Mouse (Mus musculus) neural tube, embryonic 14.5 days (tissue): ENCODE data around the gene Ddah1. TPM values are rescaled to one million over a fixed set of nuclear protein-coding genes. Genes with fewer than 3 reads are reported as not detected.

Source experiments
- ATAC-seq: fragments of 200-750 bp; cut with Nextera tagmentation; 2 replicates; pipeline ENCODE4 v1.8.0; 2017; ENCODE audit warnings: low read depth, mild to moderate bottlenecking, moderate TSS enrichment, moderate library complexity
- H3K27ac ChIP-seq: fragments of 300-500 bp; sonication (generic); 2 replicates; pipeline ENCODE4 v1.5.1; 2014; ENCODE audit warnings: low read depth, mild to moderate bottlenecking, control low read depth, low read length, moderate library complexity, mixed read lengths
- H3K27me3 ChIP-seq: fragments of 300-500 bp; sonication (generic); 2 replicates; pipeline ENCODE4 v1.6.1; 2014; ENCODE audit warnings: low read length; ENCODE audit not compliant: control insufficient read depth, insufficient read depth
- H3K36me3 ChIP-seq: fragments of 300-500 bp; sonication (generic); 2 replicates; pipeline ENCODE4 v1.6.1; 2014; ENCODE audit warnings: low read length, mixed read lengths; ENCODE audit not compliant: control insufficient read depth, insufficient read depth
- H3K4me1 ChIP-seq: fragments of 300-500 bp; sonication (generic); 2 replicates; pipeline ENCODE4 v1.6.1; 2014; ENCODE audit warnings: low read length; ENCODE audit not compliant: control insufficient read depth, insufficient read depth
- H3K4me2 ChIP-seq: fragments of 300-500 bp; sonication (generic); 2 replicates; pipeline ENCODE4 v1.6.1; 2014; ENCODE audit warnings: mild to moderate bottlenecking, low read depth, low read length, control low read depth
- H3K4me3 ChIP-seq: fragments of 300-500 bp; sonication (generic); 2 replicates; pipeline ENCODE4 v1.5.1; 2014; ENCODE audit warnings: low read depth, low read length, control low read depth, mixed read lengths
- H3K9ac ChIP-seq: fragments of 300-500 bp; sonication (generic); replicated peaks from 2 replicates; pipeline ENCODE4 v1.6.1; 2014; ENCODE audit warnings: low read depth, mild to moderate bottlenecking, control low read depth, low read length, mixed read lengths
- H3K9me3 ChIP-seq: fragments of 300-500 bp; sonication (generic); 2 replicates; pipeline ENCODE4 v1.6.1; 2016; ENCODE audit warnings: low read length; ENCODE audit not compliant: control insufficient read depth
- WGBS: fragments of 180-500 bp; shearing (Covaris S2); extraction: QIAGEN DNeasy Blood & Tissue Kit; methylation state at CpG from one replicate; pipeline ENCODE4 v1.1.7; 2014; 5-methylcytosine and 5-hydroxymethylcytosine counted together
- polyA plus RNA-seq: library from polyadenylated mRNA; unstranded; fragments of >200 nt; fragmentation: Nextera tagmentation; extraction: Ambion mirVana; gene quantifications from 2 replicates; pipeline ENCODE4 v1.2.1, GENCODE M21; 2014

Ddah1 gene
- polyA plus RNA-seq, 1 experiment from 2014 or later: 98.8 TPM

GRCm38 (mm10) chr3:145833948-145834538 is 75.6 kb downstream of the Ddah1 start:
- 73% methylated on average over 8 of the region's 8 CpGs for WGBS
- Histone ChIP-seq H3K9ac (no peak overlapping the region), H3K27ac (no peak overlapping the region), H3K4me1 (no peaks in the 10 kb centered on the region), H3K27me3 (no peaks in the 10 kb centered on the region), H3K9me3 (no peaks in the 10 kb centered on the region), H3K4me3 (no peak overlapping the region), H3K4me2 (no peak overlapping the region), H3K36me3 (no peaks in the 10 kb centered on the region)
- ATAC-seq: no peak

DNA sequence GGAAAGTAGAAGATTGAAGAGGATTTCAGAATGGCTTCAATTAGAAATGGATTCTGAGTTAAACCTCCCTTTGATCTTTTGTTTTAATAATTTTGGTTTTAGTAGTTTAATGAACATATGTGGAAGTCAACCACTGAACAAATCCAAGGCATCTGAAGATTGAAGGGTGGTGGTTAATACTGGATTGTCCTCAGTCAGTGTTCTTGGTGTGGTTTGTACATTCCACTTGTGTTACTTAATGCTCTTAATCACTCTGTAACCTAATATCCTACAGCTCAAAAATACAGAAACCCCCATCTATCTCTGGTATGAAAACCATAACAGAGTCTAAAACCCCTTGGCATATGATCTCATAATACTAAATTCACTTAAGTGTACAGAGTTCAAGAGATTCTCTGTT is 79.8 kb downstream of the Ddah1 start:
- Histone ChIP-seq H3K4me2 (no peak overlapping the region), H3K4me3 (no peak overlapping the region)
- ATAC-seq: no peak

DNA sequence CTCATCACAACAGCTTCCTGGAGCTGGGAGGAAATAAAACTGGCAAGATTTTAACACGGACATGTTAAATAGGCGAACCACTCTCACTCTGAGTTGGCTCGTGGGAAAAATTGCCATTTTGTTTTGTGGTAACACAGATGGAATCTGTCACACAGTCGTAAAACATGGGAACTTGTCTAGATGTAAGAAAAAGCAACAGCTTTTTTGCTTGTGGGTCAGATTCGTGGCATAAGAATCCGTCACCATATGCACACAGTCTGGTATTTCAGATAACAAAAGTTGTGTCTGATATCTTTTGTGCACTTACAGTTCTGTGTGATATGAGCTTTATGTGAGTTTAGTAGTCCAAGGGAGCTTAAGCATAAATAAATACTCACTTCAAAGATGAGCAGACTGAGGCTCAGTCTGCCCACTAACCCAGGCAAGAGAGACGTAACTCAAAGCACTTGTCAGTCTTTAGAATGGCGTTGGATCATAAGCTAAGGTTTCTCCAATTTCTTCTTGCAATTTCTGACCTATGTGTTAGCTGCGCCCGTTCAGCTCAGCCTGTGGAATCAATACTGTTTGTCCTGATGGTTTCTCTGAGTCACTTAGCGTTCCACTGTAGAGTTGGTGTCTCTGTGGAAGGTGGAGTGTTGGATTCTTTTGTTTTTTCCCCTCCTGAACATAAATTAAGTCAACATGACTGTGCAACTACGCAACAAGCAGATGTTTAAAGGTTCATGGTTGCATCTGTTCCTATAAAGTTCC is 83.7 kb downstream of the Ddah1 start:
- H3K9me3 ChIP-seq: no peaks in the 10 kb centered on the region

More for the DNA sequence above, 79.8 kb downstream of the Ddah1 start:
- H3K36me3 ChIP-seq: no peaks in the 10 kb centered on the region
- H3K9me3 ChIP-seq: no peaks in the 10 kb centered on the region
- no peaks in the 10 kb centered on the region for H3K4me1 ChIP-seq
- H3K27ac ChIP-seq: no peak overlapping the region
- H3K27me3 ChIP-seq: no peaks in the 10 kb centered on the region
- no peak overlapping the region for H3K9ac ChIP-seq

DNA sequence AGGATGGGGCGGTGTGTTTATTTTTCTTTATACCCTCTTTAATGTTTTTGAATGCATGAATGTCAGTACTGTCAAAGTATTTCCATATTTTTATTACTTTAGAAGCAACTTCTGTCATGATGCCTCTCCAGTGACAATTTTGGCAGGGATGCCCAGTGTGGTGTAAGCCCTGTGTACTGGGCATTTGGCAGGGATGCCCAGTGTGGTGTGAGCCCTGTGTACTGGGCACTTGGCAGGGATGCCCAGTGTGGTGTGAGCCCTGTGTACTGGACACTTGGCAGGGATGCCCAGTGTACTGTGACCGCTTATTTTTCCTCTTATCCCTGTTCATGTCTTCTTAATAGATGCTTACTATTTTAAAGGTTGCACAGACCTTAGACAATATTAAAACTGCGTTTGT is 85.4 kb downstream of the Ddah1 start:
- H3K4me2 ChIP-seq: no peak overlapping the region
- H3K9me3 ChIP-seq: no peaks in the 10 kb centered on the region
- ATAC-seq: no peak
- H3K36me3 ChIP-seq: no peaks in the 10 kb centered on the region
- no peaks in the 10 kb centered on the region for H3K27me3 ChIP-seq
- no peak overlapping the region for H3K9ac ChIP-seq
- no peaks in the 10 kb centered on the region for H3K4me1 ChIP-seq
- H3K4me3 ChIP-seq: no peak overlapping the region
- no peak overlapping the region for H3K27ac ChIP-seq
- WGBS: 94% methylated on average over 3 of the region's 3 CpGs

More for the DNA sequence above, 83.7 kb downstream of the Ddah1 start:
- no peak overlapping the region for H3K4me3 ChIP-seq
- H3K27me3 ChIP-seq: no peaks in the 10 kb centered on the region
- WGBS: 65% methylated on average over 12 of the region's 12 CpGs
- H3K27ac ChIP-seq: no peak overlapping the region
- no peak overlapping the region for H3K9ac ChIP-seq
- H3K4me2 ChIP-seq: no peak overlapping the region
- no peaks in the 10 kb centered on the region for H3K36me3 ChIP-seq
- ATAC-seq: no peak
- no peaks in the 10 kb centered on the region for H3K4me1 ChIP-seq

- no peaks in the 10 kb centered on the region for H3K27me3 ChIP-seq
- no peak overlapping the region for H3K4me3 ChIP-seq
- no peaks in the 10 kb centered on the region for H3K36me3 ChIP-seq
- H3K9ac ChIP-seq: no peak overlapping the region
- no peak overlapping the region for H3K4me2 ChIP-seq
- 90% methylated on average over 3 of the region's 3 CpGs for WGBS
- ATAC-seq: no peak
- no peaks in the 10 kb centered on the region for H3K9me3 ChIP-seq
- no peak overlapping the region for H3K27ac ChIP-seq
- H3K4me1 ChIP-seq: no peaks in the 10 kb centered on the region
Measured at GRCm38 (mm10) chr3:145844891-145845290, 86.4 kb downstream of the Ddah1 start.

GRCm38 (mm10) chr3:145846255-145846654 is 87.8 kb downstream of the Ddah1 start:
- no peak overlapping the region for H3K9ac ChIP-seq
- H3K4me3 ChIP-seq: no peak overlapping the region
- no peak overlapping the region for H3K4me2 ChIP-seq
- no peaks in the 10 kb centered on the region for H3K36me3 ChIP-seq
- no peak for ATAC-seq
- 75% methylated on average over 2 of the region's 2 CpGs for WGBS
- no peaks in the 10 kb centered on the region for H3K9me3 ChIP-seq
- no peaks in the 10 kb centered on the region for H3K4me1 ChIP-seq
- H3K27ac ChIP-seq: no peak overlapping the region
- H3K27me3 ChIP-seq: no peaks in the 10 kb centered on the region

- WGBS: 70% methylated on average over 5 of the region's 5 CpGs
- H3K4me1 ChIP-seq: 0 out of 2 replicates have a peak, but pooled peaks cover 2% of the 10 kb centered on the region
Measured at GRCm38 (mm10) chr3:145852041-145852440, 93.6 kb downstream of the Ddah1 start.

DNA sequence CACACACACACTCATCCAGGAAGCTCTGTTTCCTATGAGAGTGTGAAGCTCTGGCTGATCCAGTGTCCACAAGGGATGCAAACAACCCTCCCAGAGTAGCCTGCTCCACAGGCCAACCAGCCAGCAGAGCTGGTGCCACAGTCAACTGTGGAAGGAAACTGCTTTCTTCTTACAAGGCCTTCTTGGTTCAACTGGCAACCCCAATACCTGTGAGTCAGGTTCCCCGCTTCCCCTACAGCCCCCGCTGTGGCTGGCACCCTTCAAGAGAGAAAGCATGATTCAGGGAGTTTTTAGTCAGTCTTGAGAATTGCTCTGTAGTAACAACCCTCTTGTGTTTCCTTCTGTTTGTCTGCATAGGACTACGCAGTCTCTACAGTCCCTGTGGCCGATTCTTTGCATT is 94.3 kb downstream of the Ddah1 start:
- no peak overlapping the region for H3K9ac ChIP-seq
- 98% methylated on average over 4 of the region's 4 CpGs for WGBS
- no peak overlapping the region for H3K27ac ChIP-seq
- 0 out of 2 replicates have a peak, but pooled peaks cover 2% of the 10 kb centered on the region for H3K4me1 ChIP-seq
- no peaks in the 10 kb centered on the region for H3K36me3 ChIP-seq
- H3K4me2 ChIP-seq: no peak overlapping the region
- H3K4me3 ChIP-seq: no peak overlapping the region
- no peaks in the 10 kb centered on the region for H3K9me3 ChIP-seq
- ATAC-seq: no peak
- H3K27me3 ChIP-seq: no peaks in the 10 kb centered on the region

More at GRCm38 (mm10) chr3:145852041-145852440, 93.6 kb downstream of the Ddah1 start:
- Histone ChIP-seq H3K9ac (no peak overlapping the region), H3K4me2 (no peak overlapping the region), H3K27me3 (no peaks in the 10 kb centered on the region), H3K27ac (no peak overlapping the region), H3K4me3 (no peak overlapping the region), H3K9me3 (no peaks in the 10 kb centered on the region), H3K36me3 (no peaks in the 10 kb centered on the region)
- no peak for ATAC-seq

DNA sequence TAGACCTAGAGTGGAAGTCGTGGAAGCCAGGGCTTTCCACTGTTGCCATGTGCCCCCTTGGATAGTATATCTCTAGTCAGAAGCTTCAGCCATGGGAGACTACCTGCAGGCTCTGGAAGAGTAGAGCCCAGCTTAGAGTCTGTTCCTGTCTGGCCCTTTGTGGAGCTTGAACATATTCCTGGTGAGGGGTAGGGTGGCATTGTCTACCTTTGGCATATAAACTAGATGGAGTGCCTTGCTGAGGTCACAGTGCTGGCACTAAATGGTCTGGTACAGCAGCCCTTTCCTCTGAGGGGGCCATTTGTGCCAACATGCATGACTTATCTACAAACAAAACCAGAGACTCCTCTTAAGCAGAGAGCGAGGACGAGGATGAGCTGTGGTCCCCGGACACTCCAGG is 95.2 kb downstream of the Ddah1 start:
- Histone ChIP-seq H3K27ac (no peak overlapping the region), H3K4me3 (no peak overlapping the region), H3K4me1 (0 out of 2 replicates have a peak, but pooled peaks cover 2% of the 10 kb centered on the region), H3K9me3 (no peaks in the 10 kb centered on the region), H3K9ac (no peak overlapping the region), H3K4me2 (no peak overlapping the region), H3K36me3 (no peaks in the 10 kb centered on the region), H3K27me3 (no peaks in the 10 kb centered on the region)
- ATAC-seq: 0 out of 2 replicates have a peak, but pooled peaks have one; percentile 10
- WGBS: 69% methylated on average over 4 of the region's 4 CpGs
